In the genomic region with DNA sequence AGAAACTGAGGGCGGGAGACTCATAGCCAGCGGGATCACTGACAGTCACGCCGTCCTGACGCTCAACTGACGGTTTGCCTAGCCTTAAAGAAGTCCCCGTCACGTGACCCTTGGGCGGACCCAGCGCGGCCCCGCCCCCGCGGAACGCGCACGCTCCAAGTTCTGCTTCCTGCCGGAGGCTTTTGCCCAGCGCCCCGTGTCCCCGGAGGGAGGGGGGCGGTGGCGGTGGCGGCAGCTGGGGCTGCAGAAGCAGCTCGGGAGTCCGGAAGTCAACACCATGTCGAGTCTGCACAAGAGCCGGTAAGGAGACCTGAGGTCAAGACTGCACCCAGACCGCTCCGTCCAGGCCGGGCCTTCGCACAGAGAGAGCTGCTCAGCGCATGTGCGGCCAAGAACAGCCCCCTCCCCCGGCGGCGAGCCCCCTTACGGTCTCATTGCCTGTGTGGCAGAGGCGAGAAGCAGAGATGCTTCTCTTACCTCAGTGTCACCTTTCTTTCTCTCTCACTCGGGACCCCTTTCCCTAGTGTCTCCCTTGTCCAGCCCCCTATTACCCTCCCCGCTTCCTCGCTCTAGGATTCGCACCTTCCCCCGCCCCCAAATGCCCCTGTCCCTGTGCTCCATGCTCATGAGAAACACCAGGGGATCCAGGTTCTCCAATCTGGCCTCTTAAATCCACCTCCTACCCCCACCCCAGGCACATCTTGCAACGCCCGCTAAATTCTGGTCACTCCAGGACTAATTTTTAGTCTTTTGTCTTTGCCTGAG, we compare ENCODE assay signal across 8 mouse cellular contexts. TPM values are rescaled to one million over a fixed set of nuclear protein-coding genes. Genes with fewer than 3 reads are reported as not detected.
A peak's percentile ranks its signal among the peaks of the same experiment; 100 is the strongest.
DNase-seq lines count a peak whose midpoint lies in the region; ATAC-seq lines count a peak whose summit lies in the region.

Gene Tbc1d13, plus strand, starts transcription at position 134 of the 765 bp plus-strand sequence.

- peak within 1 kb of the TSS; percentile 95 for H3K4me2 ChIP-seq in forebrain, embryonic 14.5 days (ENCODE audit: low read length)
- peak within 1 kb of the TSS; percentile 93 for H3K4me2 ChIP-seq in neural tube, embryonic 15.5 days

- H3K9ac ChIP-seq in forebrain, embryonic 14.5 days (ENCODE audit: low read length) = peak within 1 kb of the TSS; percentile 83
- peak within 1 kb of the TSS; percentile 76 for H3K9ac ChIP-seq in neural tube, embryonic 15.5 days (replicated peaks)

- H3K27me3 ChIP-seq in forebrain, embryonic 14.5 days (replicated peaks; ENCODE audit: control insufficient read depth, insufficient read depth, low read length) = no peaks in the 10 kb centered on the region
- no peaks in the 10 kb centered on the region for H3K27me3 ChIP-seq in neural tube, embryonic 15.5 days (replicated peaks)

- peaks cover 20% of the 10 kb centered on the region for H3K36me3 ChIP-seq in forebrain, embryonic 14.5 days (ENCODE audit: control insufficient read depth, insufficient read depth, low read length)
- H3K36me3 ChIP-seq in neural tube, embryonic 15.5 days = peaks cover 17% of the 10 kb centered on the region

- peak; percentile 96 for ATAC-seq in forebrain, embryonic 14.5 days
- peak; percentile 94 for ATAC-seq in neural tube, embryonic 15.5 days (ENCODE audit: low FRiP score)

- WGBS in forebrain, embryonic 14.5 days = under 1% methylated on average over 46 of the region's 46 CpGs
- WGBS in neural tube, embryonic 15.5 days = under 1% methylated on average over 46 of the region's 46 CpGs

- DNase-seq in ES-CJ7 (ENCODE audit: low read depth, low spot score) = peak; percentile 96
- DNase-seq in cerebellum, adult 11 months = peak; percentile 96
- DNase-seq in forebrain, embryonic 14.5 days (ENCODE audit: low spot score) = peak; percentile 96
- peak; percentile 98 to 99 for DNase-seq in heart, postnatal 14 days
- peak; percentile 98 for DNase-seq in layer of hippocampus, adult 11-12 months (ENCODE audit: low spot score)
- DNase-seq in lung, adult 18-20 months = peak; percentile 98 to 99
- peak; percentile 94 for DNase-seq in testis, postnatal 14 days (ENCODE audit: low spot score)

- no peaks in the 10 kb centered on the region for H3K9me3 ChIP-seq in forebrain, embryonic 14.5 days (replicated peaks; ENCODE audit: control insufficient read depth, low read length)
- no peaks in the 10 kb centered on the region for H3K9me3 ChIP-seq in neural tube, embryonic 15.5 days (replicated peaks)

- intact Hi-C loops in heart, postnatal 14 days (cut with DNase I) = no loop called here

- H3K4me3 ChIP-seq in forebrain, embryonic 14.5 days (ENCODE audit: low read depth, low read length) = peak within 1 kb of the TSS; percentile 83
- peak within 1 kb of the TSS; percentile 86 for H3K4me3 ChIP-seq in neural tube, embryonic 15.5 days (replicated peaks)

- peak within 1 kb of the TSS; percentile 63; the same call in 1 of the 2 replicates for H3K27ac ChIP-seq in forebrain, embryonic 14.5 days (ENCODE audit: low read depth, low read length)
- peak within 1 kb of the TSS; percentile 87 for H3K27ac ChIP-seq in neural tube, embryonic 15.5 days (replicated peaks)

- peaks cover 17% of the 10 kb centered on the region for H3K4me1 ChIP-seq in forebrain, embryonic 14.5 days (ENCODE audit: control insufficient read depth, insufficient read depth, low read length)
- H3K4me1 ChIP-seq in neural tube, embryonic 15.5 days = peaks cover 42% of the 10 kb centered on the region

RNA-seq across cellular contexts. Expression of gene Tbc1d13, which starts in this region (rescaled TPM):
- polyA plus RNA-seq in forebrain, embryonic 14.5 days (2014; fragmentation: Nextera tagmentation; extraction: Ambion mirVana) = 16.4 and 17.0 TPM in 2 replicates
- total RNA-seq in heart, postnatal 14 days (2021) = 10 to 100 TPM; 18.8 to 19.6 TPM
- polyA plus RNA-seq in neural tube, embryonic 15.5 days (2015; fragmentation: Nextera tagmentation; extraction: Ambion mirVana) = 11.3 TPM in 2 replicates

Comparison
In these comparisons a context has a peak if more than half of its experiments do, and no peak if none do; other contexts are left out.
1. Peak in every context shown above with its lines: DNase-seq, ATAC-seq, H3K4me3 ChIP-seq and H3K27ac ChIP-seq.